Mouse (Mus musculus) kidney, embryonic 15.5 days (tissue): ENCODE data around the gene Lrrc32. TPM values are rescaled to one million over a fixed set of nuclear protein-coding genes. Genes with fewer than 3 reads are reported as not detected.
A peak's percentile ranks its signal among the peaks of the same experiment; 100 is the strongest.

Source experiments
- ATAC-seq: fragments of 200-750 bp; cut with Nextera tagmentation; replicated peaks from 2 replicates; pipeline ENCODE4 v1.8.0; 2017; ENCODE audit warnings: moderate TSS enrichment; ENCODE audit not compliant: low FRiP score
- H3K27ac ChIP-seq: fragments of 300-500 bp; sonication (generic); 2 replicates; pipeline ENCODE4 v1.5.1; 2015; ENCODE audit warnings: mild to moderate bottlenecking, inconsistent platforms
- H3K27me3 ChIP-seq: fragments of 300-500 bp; sonication (generic); 2 replicates; pipeline ENCODE4 v1.6.1; 2015; ENCODE audit warnings: inconsistent platforms
- H3K36me3 ChIP-seq: fragments of 300-500 bp; sonication (generic); 2 replicates; pipeline ENCODE4 v1.6.1; 2015; ENCODE audit warnings: inconsistent platforms
- H3K4me1 ChIP-seq: fragments of 300-500 bp; sonication (generic); 2 replicates; pipeline ENCODE4 v1.6.1; 2015; ENCODE audit warnings: inconsistent platforms
- H3K4me2 ChIP-seq: fragments of 300-500 bp; sonication (generic); 2 replicates; pipeline ENCODE4 v1.6.1; 2015; ENCODE audit warnings: moderate library complexity, mild to moderate bottlenecking, inconsistent platforms
- H3K4me3 ChIP-seq: fragments of 300-500 bp; sonication (generic); replicated peaks from 2 replicates; pipeline ENCODE4 v1.5.1; 2015; ENCODE audit warnings: mild to moderate bottlenecking, inconsistent platforms
- H3K9ac ChIP-seq: fragments of 300-500 bp; sonication (generic); 2 replicates; pipeline ENCODE4 v1.6.1; 2015; ENCODE audit warnings: mild to moderate bottlenecking, inconsistent platforms
- H3K9me3 ChIP-seq: fragments of 300-500 bp; sonication (generic); replicated peaks from 2 replicates; pipeline ENCODE4 v1.6.1; 2016; ENCODE audit warnings: inconsistent platforms
- WGBS: fragments of 180-500 bp; shearing (Covaris S2); methylation state at CpG from one replicate; pipeline ENCODE4 v1.1.7; 2015; ENCODE audit warnings: mixed read lengths; 5-methylcytosine and 5-hydroxymethylcytosine counted together
- polyA plus RNA-seq: library from polyadenylated mRNA; unstranded; fragments of >200 nt; fragmentation: Nextera tagmentation; extraction: Ambion mirVana; gene quantifications from 2 replicates; pipeline ENCODE4 v1.2.1, GENCODE M21; 2015

Lrrc32 gene
- polyA plus RNA-seq, 1 experiment from 2014 or later, result 16.9 TPM

DNA sequence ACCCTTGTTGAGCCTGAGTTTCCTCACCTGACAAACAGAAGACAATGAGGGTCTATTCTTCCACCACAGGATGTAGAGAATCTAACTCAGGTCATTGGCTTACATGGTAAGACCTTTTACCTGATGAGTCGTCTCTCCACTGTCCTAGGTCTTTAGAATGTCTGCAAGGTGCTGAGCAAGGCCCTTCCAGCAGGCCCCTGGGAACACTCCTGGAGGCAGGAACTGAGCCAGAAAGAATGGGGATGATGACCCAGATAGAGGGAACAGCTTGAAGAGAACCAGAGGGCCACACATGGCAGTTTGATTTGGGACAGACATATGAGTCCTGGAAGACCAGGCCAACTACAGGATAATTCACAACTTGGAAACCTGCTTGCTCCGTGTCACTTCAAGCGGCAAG is 53.2 kb downstream of the Lrrc32 start:
- no peaks in the 10 kb centered on the region for H3K36me3 ChIP-seq

DNA sequence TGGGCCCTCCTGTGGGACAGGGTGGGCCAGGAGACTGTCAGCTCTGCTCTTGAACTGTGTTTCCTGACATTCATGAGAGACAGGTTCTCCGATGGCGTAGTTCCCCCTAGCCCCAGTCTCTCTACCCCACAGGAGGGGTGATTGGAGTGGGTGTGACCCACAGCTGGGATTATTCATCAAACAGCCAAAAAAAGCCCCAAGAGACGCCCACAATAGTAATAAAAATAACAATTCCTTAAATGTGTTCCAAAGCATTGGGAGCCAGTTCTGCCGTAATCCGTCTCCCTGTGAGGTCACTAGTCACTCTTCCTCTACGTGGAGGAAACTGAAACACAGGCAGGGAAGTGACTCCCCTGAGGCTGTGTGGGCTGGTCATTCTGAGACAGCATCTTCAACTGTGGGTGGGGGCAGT is 53.7 kb downstream of the Lrrc32 start:
- no peak overlapping the region for H3K4me3 ChIP-seq
- WGBS, result 50% methylated on average over 6 of the region's 6 CpGs
- no peak overlapping the region for H3K27ac ChIP-seq
- no peaks in the 10 kb centered on the region for H3K36me3 ChIP-seq
- no peak overlapping the region for H3K4me2 ChIP-seq
- H3K4me1 ChIP-seq, result peaks cover 33% of the 10 kb centered on the region
- no peak for ATAC-seq
- H3K9me3 ChIP-seq, result no peaks in the 10 kb centered on the region
- H3K9ac ChIP-seq, result no peak overlapping the region
- no peaks in the 10 kb centered on the region for H3K27me3 ChIP-seq

More for the DNA sequence above, 53.2 kb downstream of the Lrrc32 start:
- no peak for ATAC-seq
- Histone ChIP-seq H3K4me1 (peaks cover 37% of the 10 kb centered on the region), H3K4me2 (no peak overlapping the region), H3K9me3 (no peaks in the 10 kb centered on the region), H3K27ac (0 out of 2 replicates have a peak overlapping the region, but pooled peaks have one; percentile 27), H3K27me3 (no peaks in the 10 kb centered on the region), H3K4me3 (no peak overlapping the region), H3K9ac (no peak overlapping the region)
- WGBS, result 88% methylated on average over 3 of the region's 3 CpGs

DNA sequence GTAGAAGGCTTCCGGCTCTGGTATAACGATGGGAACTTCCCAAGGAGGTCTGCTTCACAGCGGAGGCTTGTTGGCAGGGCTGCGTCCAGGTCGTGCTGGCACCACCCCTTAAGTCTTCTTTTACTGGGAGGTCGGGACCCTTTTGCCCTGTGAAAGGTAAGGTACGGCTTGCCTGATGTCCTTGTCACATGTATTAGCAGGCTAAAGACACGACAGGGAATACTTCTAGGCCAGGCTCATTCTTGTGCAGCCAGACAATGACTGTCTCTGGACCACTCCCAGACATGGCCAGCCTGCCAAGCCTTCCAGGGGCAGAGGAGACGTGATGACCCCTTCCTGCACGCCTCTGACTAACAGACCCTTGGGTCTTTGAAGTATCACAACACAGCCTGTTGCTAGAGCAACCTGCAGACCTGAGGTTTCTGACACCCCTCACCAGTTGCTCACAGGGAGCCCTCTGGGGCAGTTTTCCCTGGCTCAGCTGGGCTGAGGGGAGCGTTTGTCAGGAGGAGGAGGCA is 54.8 kb downstream of the Lrrc32 start:
- Histone ChIP-seq H3K9me3 (no peaks in the 10 kb centered on the region), H3K4me2 (no peak overlapping the region)
- no peak for ATAC-seq

DNA sequence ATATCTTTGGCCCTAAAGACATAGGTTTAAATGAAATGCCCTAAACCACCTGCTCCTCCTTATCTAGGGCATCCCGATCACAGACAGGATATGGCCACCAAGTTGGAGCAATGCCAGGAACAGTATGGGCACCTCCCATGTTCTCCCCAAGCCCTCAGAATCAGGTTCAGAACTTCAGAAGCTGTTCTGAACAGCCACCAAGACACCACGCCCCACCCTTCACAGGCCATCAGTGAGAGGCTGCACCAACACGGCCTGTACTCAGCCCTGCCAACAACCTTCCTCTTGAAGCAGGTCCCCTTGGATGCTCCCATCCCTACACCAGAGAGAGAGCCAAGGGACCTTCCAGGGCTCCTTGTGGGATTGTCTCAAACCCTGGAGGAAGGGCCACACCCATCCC is 55.5 kb downstream of the Lrrc32 start:
- Histone ChIP-seq H3K4me2 (no peak overlapping the region), H3K4me3 (no peak overlapping the region), H3K4me1 (peaks cover 25% of the 10 kb centered on the region), H3K36me3 (no peaks in the 10 kb centered on the region), H3K9ac (no peak overlapping the region), H3K27ac (no peak overlapping the region), H3K27me3 (no peaks in the 10 kb centered on the region), H3K9me3 (no peaks in the 10 kb centered on the region)
- WGBS, result 42% methylated on average over 3 of the region's 3 CpGs
- ATAC-seq, result no peak

More for the DNA sequence above, 54.8 kb downstream of the Lrrc32 start:
- H3K4me1 ChIP-seq, result peaks cover 25% of the 10 kb centered on the region
- no peak overlapping the region for H3K27ac ChIP-seq
- no peaks in the 10 kb centered on the region for H3K27me3 ChIP-seq
- H3K4me3 ChIP-seq, result no peak overlapping the region
- 47% methylated on average over 11 of the region's 11 CpGs for WGBS
- H3K36me3 ChIP-seq, result no peaks in the 10 kb centered on the region
- no peak overlapping the region for H3K9ac ChIP-seq

DNA sequence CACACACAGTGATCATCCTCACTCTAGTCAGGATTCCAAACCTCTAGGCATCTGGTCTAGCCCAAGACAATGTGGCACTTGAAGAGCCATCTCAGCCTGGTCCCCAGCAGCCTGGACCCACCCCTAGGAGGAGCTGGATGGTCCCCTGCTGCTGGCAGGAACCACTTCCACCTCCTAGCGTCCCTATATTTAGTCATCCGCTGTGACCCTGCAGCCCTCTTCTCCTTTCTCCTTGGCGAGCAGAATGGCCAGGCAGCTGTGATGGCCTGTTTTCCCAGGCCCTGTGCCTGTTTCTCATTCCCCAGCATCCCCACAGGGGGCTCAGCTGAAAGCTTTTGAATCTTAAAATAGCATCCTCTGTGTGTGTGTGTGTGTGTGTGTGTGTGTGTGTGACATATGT is 59.8 kb downstream of the Lrrc32 start:
- H3K4me1 ChIP-seq, result peaks cover 9% of the 10 kb centered on the region
- H3K36me3 ChIP-seq, result no peaks in the 10 kb centered on the region
- H3K9me3 ChIP-seq, result no peaks in the 10 kb centered on the region
- no peak overlapping the region for H3K4me3 ChIP-seq
- no peak overlapping the region for H3K9ac ChIP-seq
- H3K4me2 ChIP-seq, result no peak overlapping the region
- ATAC-seq, result no peak
- no peak overlapping the region for H3K27ac ChIP-seq
- WGBS, result 53% methylated on average over 3 of the region's 3 CpGs
- H3K27me3 ChIP-seq, result no peaks in the 10 kb centered on the region

DNA sequence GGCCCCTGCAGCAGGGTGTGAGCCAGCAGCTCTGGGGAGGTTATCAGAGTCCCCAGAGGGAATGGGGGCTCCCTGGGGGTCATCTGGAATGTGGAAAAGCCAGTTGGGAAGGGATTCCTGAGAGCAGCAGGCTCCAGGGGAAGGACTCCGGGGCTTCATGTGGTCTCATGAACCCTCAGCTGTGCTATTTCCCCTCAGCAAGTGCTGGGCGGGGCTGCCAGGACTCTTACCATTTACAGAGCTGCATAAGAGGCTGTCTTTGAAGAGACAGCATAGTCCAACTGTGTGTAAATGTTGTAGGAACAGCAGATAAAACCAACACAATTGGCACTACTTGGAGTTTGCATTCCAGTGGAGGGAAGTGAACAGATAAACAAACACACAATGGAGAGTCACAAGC is 61.5 kb downstream of the Lrrc32 start:
- 33% methylated on average over 2 of the region's 2 CpGs for WGBS
- H3K4me2 ChIP-seq, result no peak overlapping the region
- no peaks in the 10 kb centered on the region for H3K27me3 ChIP-seq
- no peak overlapping the region for H3K9ac ChIP-seq
- peak overlapping the region; percentile 43 for H3K27ac ChIP-seq
- H3K9me3 ChIP-seq, result no peaks in the 10 kb centered on the region
- H3K36me3 ChIP-seq, result no peaks in the 10 kb centered on the region
- ATAC-seq, result no peak
- H3K4me1 ChIP-seq, result peaks cover 5% of the 10 kb centered on the region
- H3K4me3 ChIP-seq, result no peak overlapping the region

DNA sequence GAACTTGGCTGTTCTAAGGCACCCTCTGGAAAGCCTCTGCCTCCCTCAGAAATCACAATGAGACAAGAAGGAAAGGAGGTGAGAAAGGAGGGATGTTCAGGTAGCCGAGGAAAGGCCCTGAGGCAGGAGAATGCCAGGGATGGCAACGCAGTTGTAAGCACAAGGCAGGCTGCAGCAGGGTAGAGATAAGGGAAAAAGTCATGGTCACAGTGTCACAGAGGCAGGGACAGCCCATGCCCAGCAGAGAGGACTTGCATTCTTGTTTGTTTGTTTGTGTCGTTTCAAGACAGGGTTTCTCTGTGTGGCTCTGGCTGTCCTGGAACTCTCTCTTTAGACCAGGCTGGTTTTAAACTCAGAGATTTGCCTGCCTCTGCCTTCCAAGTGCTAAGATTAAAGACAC is 62.0 kb downstream of the Lrrc32 start:
- WGBS, result 66% methylated on average over 3 of the region's 3 CpGs
- Histone ChIP-seq H3K9me3 (no peaks in the 10 kb centered on the region), H3K4me2 (no peak overlapping the region), H3K27me3 (no peaks in the 10 kb centered on the region), H3K4me1 (peaks cover 5% of the 10 kb centered on the region), H3K4me3 (no peak overlapping the region), H3K9ac (no peak overlapping the region), H3K36me3 (no peaks in the 10 kb centered on the region), H3K27ac (0 out of 2 replicates have a peak overlapping the region, but pooled peaks have one; percentile 43)
- ATAC-seq, result no peak

Other genes with a start within 250 kb of the Lrrc32 start
- gene Acer3, start 168.1 kb upstream of the Lrrc32 start, polyA plus RNA-seq, result 24.0 and 29.6 TPM in 2 replicates
- 8.7 and 10.0 TPM in 2 replicates for gene Tsku, start 128.0 kb upstream of the Lrrc32 start, polyA plus RNA-seq
- 0.10 TPM in 1 of 2 replicates, not detected in the other for gene Gucy2d, start 48.9 kb upstream of the Lrrc32 start, polyA plus RNA-seq
- gene Emsy, start 167.5 kb downstream of the Lrrc32 start, polyA plus RNA-seq, result 29.3 and 32.4 TPM in 2 replicates
- gene Thap12, start 213.8 kb downstream of the Lrrc32 start, polyA plus RNA-seq, result 61.3 and 61.7 TPM in 2 replicates